Comparison of ENCODE assay signal across 25 mouse cellular contexts in the genomic region with DNA sequence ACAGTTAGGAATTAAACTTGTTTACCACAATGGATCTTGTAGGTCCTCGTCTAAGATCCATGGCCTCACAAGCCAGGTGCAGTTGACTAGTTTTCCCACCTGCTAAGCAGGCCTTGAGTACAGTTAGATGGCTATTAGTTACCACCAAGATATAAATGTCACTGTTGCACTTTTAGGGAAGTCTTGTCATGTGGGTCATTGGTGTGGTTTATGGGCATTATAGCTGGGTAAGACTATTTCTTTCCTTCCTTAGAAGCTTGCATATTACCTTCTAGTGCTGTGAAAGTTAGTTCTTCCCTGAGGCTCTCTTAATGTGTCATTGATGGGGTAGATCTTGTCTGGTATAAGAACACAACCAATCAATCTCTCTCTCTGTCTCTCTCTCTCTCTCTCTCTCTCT.
DNase-seq lines count a peak whose midpoint lies in the region; ATAC-seq and TF ChIP-seq lines count a peak whose summit lies in the region.
"Had no signal": no experiment of that assay in that cellular context is flagged by ENCODE, and none has a peak within 500 bp of the region (broad histone marks: within the 10 kb centered on the region; RNA-seq: fewer than 3 reads in every experiment).

No protein-coding gene starts in this region.

- TF ChIP-seq CTCF in stomach, postnatal 0 days (IDR thresholded peaks at IDR 0.05; ENCODE audit: low read depth), result no peak

- H3K9me3 ChIP-seq in stomach, postnatal 0 days (ENCODE audit: control insufficient read depth, low read length), result no peaks in the 10 kb centered on the region
- H3K9me3 ChIP-seq in hindbrain, embryonic 10.5 days, result no peaks in the 10 kb centered on the region
- H3K9me3 ChIP-seq: embryonic facial prominence, embryonic 10.5 days; embryonic facial prominence, embryonic 12.5 days; forebrain, embryonic 13.5 days; forebrain, embryonic 15.5 days; G1E had no signal

- no peaks in the 10 kb centered on the region for H3K27me3 ChIP-seq in stomach, postnatal 0 days (ENCODE audit: control insufficient read depth, insufficient read depth, low read length)
- H3K27me3 ChIP-seq in hindbrain, embryonic 10.5 days (ENCODE audit: insufficient read depth, poor library complexity, severe bottlenecking), result no peaks in the 10 kb centered on the region
- H3K27me3 ChIP-seq: CH12.LX; embryonic facial prominence, embryonic 12.5 days; forebrain, embryonic 13.5 days; forebrain, embryonic 15.5 days; Patski had no signal

- no peak overlapping the region for H3K4me3 ChIP-seq in macrophage (ENCODE audit: inconsistent target)
- H3K4me3 ChIP-seq in stomach, postnatal 0 days (ENCODE audit: low read depth, low read length), result no peak overlapping the region
- H3K4me3 ChIP-seq in hindbrain, embryonic 10.5 days, result no peak overlapping the region
- H3K4me3 ChIP-seq: embryonic facial prominence, embryonic 10.5 days; embryonic facial prominence, embryonic 12.5 days; forebrain, embryonic 13.5 days; forebrain, embryonic 15.5 days had no signal

- peak overlapping the region; percentile 49 for H3K27ac ChIP-seq in macrophage
- no peak overlapping the region for H3K27ac ChIP-seq in stomach, postnatal 0 days (replicated peaks)
- H3K27ac ChIP-seq in hindbrain, embryonic 10.5 days, result no peak overlapping the region
- H3K27ac ChIP-seq: embryonic facial prominence, embryonic 10.5 days; embryonic facial prominence, embryonic 12.5 days; forebrain, embryonic 13.5 days; forebrain, embryonic 15.5 days had no signal

- no peaks in the 10 kb centered on the region for H3K4me1 ChIP-seq in stomach, postnatal 0 days (replicated peaks; ENCODE audit: control insufficient read depth, insufficient read depth)
- H3K4me1 ChIP-seq in hindbrain, embryonic 10.5 days (replicated peaks), result no peaks in the 10 kb centered on the region
- H3K4me1 ChIP-seq: embryonic facial prominence, embryonic 10.5 days; embryonic facial prominence, embryonic 12.5 days; forebrain, embryonic 13.5 days; forebrain, embryonic 15.5 days had no signal

- no peak overlapping the region for H3K4me2 ChIP-seq in stomach, postnatal 0 days (replicated peaks; ENCODE audit: low read depth)
- H3K4me2 ChIP-seq: embryonic facial prominence, embryonic 12.5 days; forebrain, embryonic 13.5 days; forebrain, embryonic 15.5 days had no signal

- H3K9ac ChIP-seq in stomach, postnatal 0 days (ENCODE audit: low read length), result no peak overlapping the region
- H3K9ac ChIP-seq: embryonic facial prominence, embryonic 12.5 days; forebrain, embryonic 13.5 days; forebrain, embryonic 15.5 days; forebrain, postnatal 0 days had no signal

- no peak for TF ChIP-seq EP300 in stomach, postnatal 0 days (optimal IDR thresholded peaks at IDR 0.05)

- ATAC-seq in common myeloid progenitor, adult 5-6 weeks (replicated peaks; ENCODE audit: low read depth, poor library complexity, severe bottlenecking), result peak; percentile 71
- peak; percentile 68 for ATAC-seq in megakaryocyte progenitor cell, adult 5-6 weeks (replicated peaks; ENCODE audit: poor library complexity)
- ATAC-seq in stomach, postnatal 0 days (ENCODE audit: low FRiP score, low TSS enrichment), result no peak
- ATAC-seq: activated CD4-positive, CD25-positive, alpha-beta regulatory T cell, adult 4 months; CD4-positive, CD25-positive, alpha-beta regulatory T cell, adult 4 months; forebrain, embryonic 13.5 days; forebrain, embryonic 15.5 days; forebrain, postnatal 0 days; Patski had no signal

- no peak for DNase-seq in stomach, postnatal 0 days (ENCODE audit: low spot score)
- DNase-seq in hindbrain, embryonic 10.5 days (ENCODE audit: low spot score), result no peak
- DNase-seq: adrenal gland, adult 2 months; adrenal gland, postnatal 10 days; adrenal gland, postnatal 25 days; B cell, adult 2 months; cerebellum, adult 11 months; cerebellum, adult 18-20 months; cerebellum, adult 8-10 months; cerebellum, adult 9-11 months; cerebellum, postnatal 14 days; cerebellum, postnatal 36 days; forebrain, postnatal 0 days had no signal

- H3K36me3 ChIP-seq in macrophage (ENCODE audit: inconsistent target), result no peaks in the 10 kb centered on the region
- no peaks in the 10 kb centered on the region for H3K36me3 ChIP-seq in stomach, postnatal 0 days (ENCODE audit: control insufficient read depth, insufficient read depth, low read length)
- H3K36me3 ChIP-seq in hindbrain, embryonic 10.5 days, result no peaks in the 10 kb centered on the region
- H3K36me3 ChIP-seq: embryonic facial prominence, embryonic 10.5 days; embryonic facial prominence, embryonic 12.5 days; forebrain, embryonic 15.5 days; G1E had no signal

- 70% methylated on average over 1 of the region's 1 CpGs for WGBS in macrophage (ENCODE audit: missing documents)
- WGBS in stomach, postnatal 0 days, result 63% methylated on average over 1 of the region's 1 CpGs
- 88% methylated on average over 1 of the region's 1 CpGs for WGBS in hindbrain, embryonic 10.5 days

- no peaks in the 10 kb centered on the region for H3K79me2 ChIP-seq in macrophage (ENCODE audit: inconsistent target)
